Comparison of ENCODE assay signal across 9 mouse cellular contexts in the genomic region with DNA sequence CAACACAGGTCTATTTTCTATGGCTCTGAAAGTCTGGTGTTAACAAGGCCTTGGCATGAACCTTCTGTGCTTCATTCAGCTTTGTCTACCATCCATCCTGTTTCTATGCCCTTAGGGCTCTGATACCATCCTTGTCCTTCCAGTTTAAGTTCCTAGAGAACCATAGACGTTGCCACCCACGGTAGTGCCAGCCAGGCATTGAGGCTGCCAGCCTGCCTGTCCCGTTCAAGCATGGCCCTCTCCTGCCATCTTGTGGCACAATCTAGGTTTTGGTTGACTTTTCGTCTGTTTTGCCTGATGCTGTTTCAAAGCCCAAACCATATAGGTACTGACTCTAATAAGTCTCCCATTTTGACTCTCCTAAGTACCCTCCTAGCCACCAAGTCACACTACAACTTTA. TPM values are rescaled to one million over a fixed set of nuclear protein-coding genes. Genes with fewer than 3 reads are reported as not detected.
DNase-seq lines count a peak whose midpoint lies in the region; ATAC-seq lines count a peak whose summit lies in the region.
"Had no signal": no experiment of that assay in that cellular context is flagged by ENCODE, and none has a peak within 500 bp of the region (broad histone marks: within the 10 kb centered on the region; RNA-seq: fewer than 3 reads in every experiment).

No protein-coding gene starts in this region.

- peaks cover 10% of the 10 kb centered on the region; the same call in 1 of the 2 replicates for H3K27me3 ChIP-seq in hindbrain, embryonic 16.5 days (replicated peaks; ENCODE audit: control insufficient read depth, insufficient read depth, low read length)
- H3K27me3 ChIP-seq in midbrain, embryonic 13.5 days, result peaks cover 11% of the 10 kb centered on the region
- H3K27me3 ChIP-seq in splenic B cell, adult 2 months (ENCODE audit: control insufficient read depth, insufficient read depth, low read length, poor library complexity, severe bottlenecking), result no peaks in the 10 kb centered on the region

- H3K27ac ChIP-seq in hindbrain, embryonic 16.5 days (ENCODE audit: low read depth, low read length), result no peak overlapping the region
- no peak overlapping the region for H3K27ac ChIP-seq in midbrain, embryonic 13.5 days

- H3K9me3 ChIP-seq in hindbrain, embryonic 16.5 days (ENCODE audit: control insufficient read depth, low read length), result no peaks in the 10 kb centered on the region
- H3K9me3 ChIP-seq in midbrain, embryonic 13.5 days, result no peaks in the 10 kb centered on the region
- H3K9me3 ChIP-seq: G1E had no signal

- no peak overlapping the region for H3K4me2 ChIP-seq in hindbrain, embryonic 16.5 days (ENCODE audit: low read length)
- H3K4me2 ChIP-seq in midbrain, embryonic 13.5 days (replicated peaks), result no peak overlapping the region

- DNase-seq in heart, adult 18-20 months, result peak; percentile 58 to 85
- DNase-seq in heart, postnatal 25 days (ENCODE audit: low spot score), result no peak
- peak; percentile 57 for DNase-seq in cerebellum, adult 9-11 months
- peak; percentile 66 to 73 for DNase-seq in frontal cortex, postnatal 25 days (ENCODE audit: low spot score in 2 of 2)
- DNase-seq in layer of hippocampus, postnatal 25 days (ENCODE audit: extremely low spot score in 1 of 2, low spot score in 1 of 2), result peak; percentile 73 to 87
- peak; percentile 20 for DNase-seq in splenic B cell, adult 2 months (ENCODE audit: low read depth, low spot score)

- H3K4me1 ChIP-seq in hindbrain, embryonic 16.5 days (ENCODE audit: control insufficient read depth, insufficient read depth, low read depth, low read length), result peaks cover 2% of the 10 kb centered on the region
- H3K4me1 ChIP-seq in midbrain, embryonic 13.5 days (replicated peaks), result peaks cover 19% of the 10 kb centered on the region

- WGBS in hindbrain, embryonic 16.5 days, result 5% methylated on average over 4 of the region's 4 CpGs
- WGBS in midbrain, embryonic 13.5 days, result 2% methylated on average over 4 of the region's 4 CpGs

- intact Hi-C loops in heart, postnatal 25 days (cut with DNase I), result loop anchor here (1.0 to 10.0 kb wide), 2 partner anchors 198 to 813 kb away; no protein-coding TSS in a partner anchor

- H3K4me3 ChIP-seq in hindbrain, embryonic 16.5 days (ENCODE audit: low read length), result no peak overlapping the region
- H3K4me3 ChIP-seq in midbrain, embryonic 13.5 days (replicated peaks), result no peak overlapping the region

- no peaks in the 10 kb centered on the region for H3K36me3 ChIP-seq in hindbrain, embryonic 16.5 days (ENCODE audit: control insufficient read depth, insufficient read depth, low read length)
- no peaks in the 10 kb centered on the region for H3K36me3 ChIP-seq in midbrain, embryonic 13.5 days
- no peaks in the 10 kb centered on the region for H3K36me3 ChIP-seq in splenic B cell, adult 2 months (ENCODE audit: control insufficient read depth, insufficient read depth, low read length, poor library complexity, severe bottlenecking)
- H3K36me3 ChIP-seq: G1E had no signal

- no peak overlapping the region for H3K9ac ChIP-seq in hindbrain, embryonic 16.5 days (ENCODE audit: low read depth, low read length)
- no peak overlapping the region for H3K9ac ChIP-seq in midbrain, embryonic 13.5 days (replicated peaks)

- ATAC-seq in hindbrain, embryonic 16.5 days, result peak; percentile 82
- ATAC-seq in midbrain, embryonic 13.5 days, result peak; percentile 66

RNA-seq across cellular contexts. Expression of a gene that starts 8.7 kb away (rescaled TPM):
- not detected for total RNA-seq in heart, adult 18-20 months (2021)
- under 1 TPM in 1 of 2 experiments, not detected in 1; 0.36 TPM for total RNA-seq in heart, postnatal 25 days (2021)
- 0.68 and 0.87 TPM in 2 replicates for polyA plus RNA-seq in hindbrain, embryonic 16.5 days (2015; fragmentation: Nextera tagmentation; extraction: Ambion mirVana)
- 1 to 10 TPM; 7.7 to 9.5 TPM for total RNA-seq in layer of hippocampus, postnatal 25 days (2021)
- polyA plus RNA-seq in midbrain, embryonic 13.5 days (2015; fragmentation: Nextera tagmentation; extraction: Ambion mirVana), result 0.44 TPM in 1 of 2 replicates, not detected in the other
- polyA plus RNA-seq: G1E had no signal

Comparison
In these comparisons a context has a peak if more than half of its experiments do, and no peak if none do; other contexts are left out.
1. RNA of a gene that starts 8.7 kb away (total RNA-seq): 7.7 to 9.5 TPM in layer of hippocampus, postnatal 25 days; 0.36 TPM in heart, postnatal 25 days and not detected in heart, adult 18-20 months; every median in the first group is over 4 times any median in the second.